ENCODE assay signal across 25 mouse cellular contexts in genomic region chr2:78277699-78278098, GRCm38 (mm10).
DNase-seq lines count a peak whose midpoint lies in the region; ATAC-seq and TF ChIP-seq lines count a peak whose summit lies in the region.
"Had no signal": no experiment of that assay in that cellular context is flagged by ENCODE, and none has a peak within 500 bp of the region (broad histone marks: within the 10 kb centered on the region; RNA-seq: fewer than 3 reads in every experiment).

No protein-coding gene starts in this region.

- no peak for TF ChIP-seq POLR2A in brain, embryonic 14.5 days (IDR thresholded peaks at IDR 0.05; ENCODE audit: borderline replicate concordance, extremely low read depth, insufficient read depth, insufficient read length, poor library complexity, severe bottlenecking)
- TF ChIP-seq POLR2A in heart, adult 2 months (IDR thresholded peaks at IDR 0.05; ENCODE audit: insufficient read depth, low read depth, low read length): no peak

- no peaks in the 10 kb centered on the region for H3K27me3 ChIP-seq in forebrain, embryonic 16.5 days (replicated peaks; ENCODE audit: control insufficient read depth, insufficient read depth, low read length)
- no peaks in the 10 kb centered on the region for H3K27me3 ChIP-seq in forebrain, embryonic 12.5 days
- H3K27me3 ChIP-seq in heart, adult 2 months (ENCODE audit: control insufficient read depth, insufficient read depth, low read length): no peaks in the 10 kb centered on the region
- H3K27me3 ChIP-seq: intestine, embryonic 15.5 days; limb, embryonic 12.5 days; stomach, embryonic 15.5 days had no signal

- 26% methylated on average over 8 of the region's 8 CpGs for WGBS in forebrain, embryonic 16.5 days
- 55% methylated on average over 8 of the region's 8 CpGs for WGBS in forebrain, embryonic 12.5 days
- 74% methylated on average over 8 of the region's 8 CpGs for WGBS in heart, adult 2 months

- H3K9ac ChIP-seq in forebrain, embryonic 16.5 days (replicated peaks; ENCODE audit: low read depth, low read length): no peak overlapping the region
- no peak overlapping the region for H3K9ac ChIP-seq in forebrain, embryonic 12.5 days
- H3K9ac ChIP-seq in heart, adult 2 months (ENCODE audit: low read depth, low read length): no peak overlapping the region
- H3K9ac ChIP-seq: embryonic facial prominence, embryonic 13.5 days; intestine, embryonic 15.5 days; limb, embryonic 12.5 days; liver, postnatal 0 days; stomach, embryonic 15.5 days had no signal

- ATAC-seq in forebrain, embryonic 16.5 days: peak; percentile 31; the same call in 1 of the 2 replicates
- ATAC-seq in forebrain, embryonic 12.5 days (ENCODE audit: low FRiP score): no peak; the same call in 1 of the 2 replicates
- ATAC-seq: intestine, embryonic 15.5 days; liver, postnatal 0 days; lung, postnatal 0 days had no signal

- no peaks in the 10 kb centered on the region for H3K79me2 ChIP-seq in heart, adult 2 months (replicated peaks; ENCODE audit: control insufficient read depth, insufficient read depth, low read length)

- 0 out of 2 replicates have a peak, but pooled peaks have one; percentile 16 for TF ChIP-seq CTCF in layer of hippocampus, adult 2 months (conservative IDR thresholded peaks at IDR 0.05)
- no peak for TF ChIP-seq CTCF in brain, embryonic 14.5 days (IDR thresholded peaks at IDR 0.05; ENCODE audit: borderline replicate concordance, extremely low read depth, insufficient read depth, insufficient read length)
- no peak for TF ChIP-seq CTCF in heart, adult 2 months (IDR thresholded peaks at IDR 0.05)

- TF ChIP-seq EP300 in heart, adult 2 months (IDR thresholded peaks at IDR 0.05; ENCODE audit: insufficient read depth, low read depth, low read length): no peak

- H3K27ac ChIP-seq in forebrain, embryonic 16.5 days (ENCODE audit: low read length): no peak overlapping the region
- H3K27ac ChIP-seq in forebrain, embryonic 12.5 days: no peak overlapping the region
- no peak overlapping the region for H3K27ac ChIP-seq in layer of hippocampus, adult 2 months
- H3K27ac ChIP-seq in heart, adult 2 months: no peak overlapping the region
- H3K27ac ChIP-seq: embryonic facial prominence, embryonic 13.5 days; gastrocnemius, adult 2 months; heart, embryonic 10.5 days; intestine, embryonic 15.5 days; limb, embryonic 12.5 days; macrophage; stomach, embryonic 15.5 days had no signal

- no peak overlapping the region for H3K4me2 ChIP-seq in forebrain, embryonic 16.5 days (ENCODE audit: low read length)
- H3K4me2 ChIP-seq in forebrain, embryonic 12.5 days: no peak overlapping the region
- H3K4me2 ChIP-seq: embryonic facial prominence, embryonic 13.5 days; intestine, embryonic 15.5 days; limb, embryonic 12.5 days; liver, embryonic 11.5 days; stomach, embryonic 15.5 days had no signal

- H3K4me1 ChIP-seq in forebrain, embryonic 16.5 days (replicated peaks; ENCODE audit: control insufficient read depth, insufficient read depth, low read length): peaks cover 8% of the 10 kb centered on the region; the same call in 1 of the 2 replicates
- H3K4me1 ChIP-seq in forebrain, embryonic 12.5 days: no peaks in the 10 kb centered on the region
- H3K4me1 ChIP-seq in heart, adult 2 months (ENCODE audit: control insufficient read depth, insufficient read depth, low read length): peaks cover 3% of the 10 kb centered on the region; the same call in 1 of the 2 replicates
- H3K4me1 ChIP-seq: embryonic facial prominence, embryonic 13.5 days; intestine, embryonic 15.5 days had no signal

- DNase-seq in layer of hippocampus, adult 2 months (ENCODE audit: low spot score in 2 of 2): no peak
- no peak for DNase-seq in layer of hippocampus, adult 11-12 months (ENCODE audit: low spot score)
- peak; percentile 10 for DNase-seq in brain, adult 2 months (ENCODE audit: low read depth, low spot score)
- peak; percentile 46 for DNase-seq in brain, embryonic 14.5 days (ENCODE audit: low read depth)
- DNase-seq in heart, adult 2 months: no peak
- DNase-seq: adrenal gland, postnatal 10 days; cerebellum, postnatal 36 days; embryo, embryonic 11 days; gastrocnemius, adult 2 months; heart, postnatal 4 days; kidney, adult 8-10 months; kidney, postnatal 10 days; liver, postnatal 0 days; thymus, postnatal 25 days had no signal

- intact Hi-C loops in heart, adult 2 months (cut with DNase I): loop anchor here (5.0 kb wide), 1 partner anchor 55 kb away; no protein-coding TSS in a partner anchor

- no peak overlapping the region for H3K4me3 ChIP-seq in forebrain, embryonic 16.5 days (replicated peaks; ENCODE audit: low read length)
- no peak overlapping the region for H3K4me3 ChIP-seq in forebrain, embryonic 12.5 days (replicated peaks)
- no peak overlapping the region for H3K4me3 ChIP-seq in layer of hippocampus, adult 2 months
- H3K4me3 ChIP-seq in heart, adult 2 months: no peak overlapping the region
- H3K4me3 ChIP-seq: embryonic facial prominence, embryonic 13.5 days; erythroblast, embryonic 14.5 days; gastrocnemius, adult 2 months; heart, embryonic 10.5 days; intestine, embryonic 15.5 days; limb, embryonic 12.5 days; stomach, embryonic 15.5 days had no signal

- H3K9me3 ChIP-seq in forebrain, embryonic 16.5 days (ENCODE audit: control insufficient read depth, low read length): no peaks in the 10 kb centered on the region
- H3K9me3 ChIP-seq in forebrain, embryonic 12.5 days: no peaks in the 10 kb centered on the region
- H3K9me3 ChIP-seq: embryonic facial prominence, embryonic 13.5 days; heart, embryonic 10.5 days; intestine, embryonic 15.5 days; limb, embryonic 12.5 days; stomach, embryonic 15.5 days had no signal

- no peaks in the 10 kb centered on the region for H3K36me3 ChIP-seq in forebrain, embryonic 16.5 days (ENCODE audit: control insufficient read depth, insufficient read depth)
- H3K36me3 ChIP-seq in forebrain, embryonic 12.5 days (replicated peaks): no peaks in the 10 kb centered on the region
- peaks cover 3% of the 10 kb centered on the region; the same call in 1 of the 2 replicates for H3K36me3 ChIP-seq in heart, adult 2 months (ENCODE audit: control insufficient read depth, insufficient read depth, low read length)
- H3K36me3 ChIP-seq: embryonic facial prominence, embryonic 13.5 days; heart, embryonic 10.5 days; intestine, embryonic 15.5 days; limb, embryonic 12.5 days; stomach, embryonic 15.5 days had no signal

Comparison
In these comparisons a context has a peak if more than half of its experiments do, and no peak if none do; other contexts are left out.
1. DNase-seq: peak in brain, adult 2 months (single experiment) and brain, embryonic 14.5 days (single experiment); none in layer of hippocampus, adult 2 months (0 of 2), layer of hippocampus, adult 11-12 months (single experiment) and heart, adult 2 months (0 of 2).